Mouse (Mus musculus) thymus, adult 18-20 months (tissue): Measurements from ENCODE around the gene Stoml3.

ENCODE experiments used
- DNase-seq, 2 experiments: peaks; one replicate each; pipeline ENCODE4 v3.0.0; 2022; ENCODE audit warnings: mixed read lengths in 2 of 2

Gene Stoml3

DNA sequence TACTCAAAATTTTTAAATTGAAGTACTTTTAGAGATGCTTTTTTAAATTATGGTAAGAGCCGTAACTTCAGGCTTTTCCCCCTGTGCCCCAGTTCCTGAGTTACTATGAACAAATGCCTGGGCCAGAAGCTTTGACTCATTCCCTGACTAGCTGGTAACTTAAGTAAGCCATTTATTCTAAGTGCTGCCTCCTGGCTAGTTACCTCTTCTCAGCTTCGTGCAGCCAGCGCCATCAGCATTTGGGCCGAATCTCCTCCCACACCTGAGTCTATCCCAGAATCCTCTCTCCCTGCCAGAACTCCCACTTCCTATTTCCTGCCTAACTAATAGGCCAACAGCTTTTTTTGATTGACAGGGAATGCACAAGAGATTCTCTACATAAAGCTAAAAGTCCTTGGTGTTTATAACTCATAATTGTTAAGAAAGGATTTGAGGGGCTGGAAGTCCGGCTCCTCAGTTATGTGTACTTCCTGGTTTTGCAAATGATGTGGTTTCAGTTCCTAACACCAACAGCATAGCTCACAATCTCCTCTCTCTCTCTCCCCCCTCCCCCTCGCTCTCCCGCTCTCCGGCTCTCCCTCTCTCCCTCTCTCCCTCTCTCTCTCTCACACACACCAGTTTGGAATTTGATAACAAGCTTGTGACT lies 4.9 kb upstream of the Stoml3 start:
- no peak for DNase-seq

DNA sequence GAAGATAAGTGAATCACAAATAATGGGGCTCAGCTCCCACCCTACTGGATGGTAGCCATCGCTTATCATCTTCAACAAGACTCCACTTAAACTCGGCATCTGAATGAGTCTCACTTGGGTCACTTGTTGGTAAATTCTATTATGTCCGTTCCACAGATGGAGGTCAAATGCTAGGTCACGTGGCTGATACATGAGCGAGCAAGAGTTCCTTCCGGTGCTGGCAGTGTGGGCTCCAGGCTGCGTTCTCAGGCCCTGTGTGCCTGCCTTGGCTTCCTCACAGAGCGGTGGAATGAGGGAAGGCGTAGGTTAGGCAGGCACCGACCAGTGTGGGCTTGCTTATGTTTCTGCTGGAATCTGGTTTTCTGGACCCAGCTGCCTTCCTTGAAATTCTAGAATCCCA lies 1.9 kb upstream of the Stoml3 start:
- DNase-seq, result no peak

- no peak for DNase-seq
Observed at GRCm38 (mm10) chr3:53486996-53487576, 1.4 kb upstream of the Stoml3 start.

DNA sequence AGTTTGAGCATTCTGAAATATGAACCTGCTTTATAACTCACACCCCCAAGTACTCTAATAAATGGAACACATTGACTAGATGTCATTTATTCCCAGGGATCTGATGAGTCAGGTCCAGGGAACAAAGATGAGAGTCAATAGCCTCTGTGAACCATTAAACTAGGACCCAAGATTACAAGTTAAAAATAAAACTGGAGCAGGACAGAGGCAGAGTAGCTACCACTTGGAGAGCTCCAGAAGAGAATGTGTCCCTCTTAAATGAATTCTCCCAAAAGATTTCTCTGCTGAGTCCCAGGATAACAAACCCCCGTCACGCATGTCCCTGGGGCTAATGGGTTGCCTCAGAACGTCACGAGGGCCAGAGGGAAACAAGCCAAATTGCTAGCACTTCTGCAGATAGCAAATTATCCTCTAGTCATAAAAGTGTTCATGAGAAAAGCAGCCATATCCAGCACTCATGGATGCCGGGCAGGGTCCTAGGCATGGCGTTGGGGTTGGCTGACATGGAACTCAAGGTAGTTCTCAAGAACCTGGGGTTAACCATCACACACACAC lies 10.0 kb downstream of the Stoml3 start:
- no peak for DNase-seq

DNA sequence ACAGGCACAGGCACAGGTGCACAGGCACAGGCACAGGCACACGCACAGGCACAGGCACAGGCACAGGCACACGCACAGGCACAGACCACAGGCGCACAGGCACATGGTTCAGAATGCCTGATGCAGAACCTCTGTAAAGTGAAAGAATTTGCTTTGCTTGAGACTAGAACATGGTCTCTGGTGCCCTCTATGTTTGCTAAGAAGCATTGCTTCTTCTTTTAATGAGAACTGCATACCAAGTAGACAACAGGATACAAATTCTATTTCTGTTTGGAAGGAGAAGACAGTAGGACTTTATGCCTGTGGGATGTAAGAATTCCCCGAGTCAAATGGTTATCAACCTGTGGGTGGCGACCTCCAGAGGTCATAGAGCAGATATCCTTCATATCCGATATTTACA lies 14.0 kb downstream of the Stoml3 start:
- no peak for DNase-seq

GRCm38 (mm10) chr3:53513096-53513495 lies 24.6 kb downstream of the Stoml3 start:
- no peak for DNase-seq

DNA sequence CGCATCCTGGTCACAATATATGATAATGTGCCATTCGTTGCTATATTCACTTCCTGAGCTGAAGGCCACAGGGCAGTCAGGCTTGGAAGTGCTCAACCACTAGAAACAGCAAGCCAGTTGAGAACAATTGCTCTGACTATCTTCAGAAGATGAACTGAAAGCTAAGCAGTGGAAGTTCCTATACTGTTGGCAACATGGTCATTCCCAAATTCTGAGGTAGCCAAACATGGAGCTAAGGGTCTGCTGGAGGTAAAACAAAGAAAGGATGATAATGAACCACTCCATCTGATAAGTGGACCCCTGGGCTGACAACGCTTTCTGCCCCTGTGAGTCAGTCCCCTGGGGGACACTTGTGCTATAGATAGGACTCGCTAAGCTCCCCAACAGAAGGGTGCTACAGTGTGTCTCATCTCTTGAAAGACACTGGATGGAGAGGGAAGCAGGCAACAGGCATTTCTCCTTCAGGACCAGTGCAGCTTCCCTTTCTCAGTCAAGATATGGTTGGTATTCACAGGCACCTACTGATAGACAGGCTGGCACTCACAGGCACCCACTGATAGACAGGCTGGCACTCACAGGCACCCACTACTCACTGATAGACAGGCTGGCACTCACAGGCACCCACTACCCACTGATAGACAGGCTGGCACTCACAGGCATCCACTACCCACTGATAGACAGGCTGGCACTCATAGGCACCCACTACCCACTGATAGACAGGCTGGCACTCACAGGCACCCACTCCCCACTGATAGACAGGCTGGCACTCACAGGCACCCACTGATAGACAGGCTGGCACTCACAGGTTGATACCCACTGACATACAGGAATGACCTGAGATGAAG lies 26.0 kb downstream of the Stoml3 start:
- no peak for DNase-seq

GRCm38 (mm10) chr3:53522794-53523193 lies 34.3 kb downstream of the Stoml3 start:
- DNase-seq, result no peak

GRCm38 (mm10) chr3:53525737-53526136 lies 37.3 kb downstream of the Stoml3 start:
- DNase-seq, result peak; percentile 29 to 34

GRCm38 (mm10) chr3:53530305-53530704 lies 41.9 kb downstream of the Stoml3 start:
- no peak for DNase-seq

GRCm38 (mm10) chr3:53532091-53532490 lies 43.6 kb downstream of the Stoml3 start:
- no peak for DNase-seq

GRCm38 (mm10) chr3:53552691-53553090 lies 64.2 kb downstream of the Stoml3 start:
- no peak for DNase-seq

DNA sequence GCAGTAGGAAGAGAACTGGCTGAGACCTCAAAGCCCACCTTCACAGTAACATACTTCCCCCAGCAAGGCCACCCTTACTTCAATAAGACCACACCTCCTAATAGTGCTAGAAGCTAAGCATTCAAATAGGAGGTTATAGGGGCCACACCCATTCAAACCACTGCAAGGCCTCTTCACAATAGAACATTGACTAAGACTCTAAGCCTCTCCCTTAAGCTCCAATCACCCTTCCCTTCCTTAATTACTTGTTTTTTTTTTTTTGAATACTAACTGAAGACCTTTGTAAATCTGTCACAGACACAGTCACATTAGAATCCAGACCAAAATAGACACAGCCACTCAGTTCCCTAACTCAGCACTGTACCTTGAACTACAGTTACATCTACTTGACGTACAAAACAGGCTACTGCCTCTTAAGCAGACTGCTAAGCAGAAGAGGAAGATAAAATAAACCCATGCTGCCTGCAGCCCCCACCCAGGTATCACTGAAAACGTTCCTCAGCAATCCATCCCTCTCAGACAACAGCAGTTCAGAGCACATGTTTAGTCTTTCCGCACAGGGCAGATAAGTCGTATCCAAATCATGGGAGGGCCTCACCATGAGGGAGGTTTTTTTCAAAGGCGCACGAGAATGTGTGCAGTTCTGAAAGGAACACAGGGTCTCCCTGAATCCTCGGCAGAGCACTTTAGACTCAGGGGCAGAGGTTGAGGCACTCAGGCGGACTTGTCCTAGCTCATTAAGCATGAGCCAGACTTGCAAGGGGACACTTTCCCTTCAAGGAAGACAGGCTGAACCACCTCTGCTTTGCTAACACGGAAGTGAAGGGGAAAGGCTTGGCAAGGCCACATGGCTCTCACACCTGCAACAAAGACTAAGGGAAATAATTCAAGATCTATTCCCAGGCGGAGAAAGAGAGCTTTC lies 66.8 kb downstream of the Stoml3 start:
- no peak for DNase-seq

- no peak for DNase-seq
Observed at GRCm38 (mm10) chr3:53557388-53558214, 69.1 kb downstream of the Stoml3 start.
